Mouse (Mus musculus): ENCODE measurements around the gene Krtap28-13.

Krtap28-13 gene

GRCm38 (mm10) chr1:83096935-83097334 lies 36.2 kb downstream of the Krtap28-13 start:
- no peak for DNase-seq

GRCm38 (mm10) chr1:83099160-83099559 lies 38.4 kb downstream of the Krtap28-13 start:
- no peak for DNase-seq

GRCm38 (mm10) chr1:83099580-83100137 lies 38.9 kb downstream of the Krtap28-13 start:
- no peak for DNase-seq

- peak; percentile 74 for DNase-seq
These were observed 41.2 kb downstream of the Krtap28-13 start for GRCm38 (mm10) chr1:83101891-83102290.

- DNase-seq = no peak
These were observed 44.7 kb downstream of the Krtap28-13 start for GRCm38 (mm10) chr1:83105464-83105863.

GRCm38 (mm10) chr1:83107410-83107978 lies 46.8 kb downstream of the Krtap28-13 start:
- no peak for DNase-seq

GRCm38 (mm10) chr1:83110992-83111391 lies 50.3 kb downstream of the Krtap28-13 start:
- DNase-seq = no peak
